Mouse (Mus musculus) left cerebral cortex, adult 2 months (tissue): ENCODE measurements at regions not wholly inside any gene's neighbourhood (a gene's known extent, or its start where the extent isn't known, plus 50 kb on each side); places are given as distances from the start of the nearest gene placed in this dataset.

ENCODE experiments used
- DNase-seq, 2 experiments: peaks; one replicate each; pipeline ENCODE4 v3.0.0; 2021 to 2022; ENCODE audit warnings: low spot score in 2 of 2, mixed read lengths in 1 of 2; ENCODE audit errors: extremely low spot score in 1 of 2
- H3K27ac ChIP-seq: fragments of 200-600 bp; 2 replicates; pipeline ENCODE4 v1.8.1; 2022
- H3K4me3 ChIP-seq: fragments of 200-600 bp; 2 replicates; pipeline ENCODE4 v1.8.1; 2022
- CTCF ChIP-seq: fragments of 200-600 bp; IDR thresholded peaks from 2 replicates; pipeline ENCODE4 v1.8.1; 2022; ENCODE audit warnings: antibody characterized with exemption, mild to moderate bottlenecking, moderate library complexity
- intact Hi-C: fragments of 180-260 bp; cut with DNase I; formaldehyde crosslinking; loops from one replicate; pipeline ENCODE4 v1.15.1; 2025

DNA sequence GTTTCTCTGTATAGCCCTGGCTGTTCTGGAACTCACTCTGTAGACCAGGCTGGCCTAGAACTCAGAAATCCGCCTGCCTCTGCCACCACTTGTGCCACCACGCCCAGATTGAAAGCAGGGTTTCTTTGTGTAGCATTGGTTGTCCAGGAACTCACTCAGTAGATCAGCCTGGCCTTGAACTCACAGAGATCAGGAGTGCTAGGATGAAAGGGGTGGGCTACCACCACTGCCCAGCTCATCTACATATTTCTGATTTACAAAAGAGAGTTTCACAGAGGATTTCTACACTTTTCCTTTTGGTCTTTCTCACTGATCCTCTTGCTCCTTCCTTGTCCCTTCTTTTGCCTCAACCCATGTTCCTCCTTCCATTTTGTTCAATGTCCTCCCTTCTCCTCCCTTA is 53.1 kb upstream of the Lbx1 start:
- intact Hi-C loops, result no loop called here
- no peak for TF ChIP-seq CTCF
- Histone ChIP-seq H3K4me3 (no peak overlapping the region), H3K27ac (no peak overlapping the region)
- no peak for DNase-seq

GRCm38 (mm10) chr19:45297812-45298211 is 62.2 kb upstream of the Lbx1 start:
- H3K4me3 ChIP-seq, result no peak overlapping the region
- intact Hi-C loops, result no loop called here
- peak; percentile 48 for TF ChIP-seq CTCF
- DNase-seq, result no peak
- no peak overlapping the region for H3K27ac ChIP-seq

- no peak overlapping the region for H3K4me3 ChIP-seq
- intact Hi-C loops, result no loop called here
- H3K27ac ChIP-seq, result peak overlapping the region; percentile 75
- TF ChIP-seq CTCF, result no peak
- DNase-seq, result no peak
These were observed 63.7 kb upstream of the Lbx1 start for GRCm38 (mm10) chr19:45299341-45299740.

- no peak overlapping the region for H3K4me3 ChIP-seq
- no peak for TF ChIP-seq CTCF
- no peak for DNase-seq
- H3K27ac ChIP-seq, result peak overlapping the region; percentile 82
- intact Hi-C loops, result loop anchor here (2.0 to 5.0 kb wide), 3 partner anchors 27 to 243 kb away; no protein-coding TSS in a partner anchor
These were observed 63.8 kb upstream of the Btrc start for GRCm38 (mm10) chr19:45299768-45300167.

DNA sequence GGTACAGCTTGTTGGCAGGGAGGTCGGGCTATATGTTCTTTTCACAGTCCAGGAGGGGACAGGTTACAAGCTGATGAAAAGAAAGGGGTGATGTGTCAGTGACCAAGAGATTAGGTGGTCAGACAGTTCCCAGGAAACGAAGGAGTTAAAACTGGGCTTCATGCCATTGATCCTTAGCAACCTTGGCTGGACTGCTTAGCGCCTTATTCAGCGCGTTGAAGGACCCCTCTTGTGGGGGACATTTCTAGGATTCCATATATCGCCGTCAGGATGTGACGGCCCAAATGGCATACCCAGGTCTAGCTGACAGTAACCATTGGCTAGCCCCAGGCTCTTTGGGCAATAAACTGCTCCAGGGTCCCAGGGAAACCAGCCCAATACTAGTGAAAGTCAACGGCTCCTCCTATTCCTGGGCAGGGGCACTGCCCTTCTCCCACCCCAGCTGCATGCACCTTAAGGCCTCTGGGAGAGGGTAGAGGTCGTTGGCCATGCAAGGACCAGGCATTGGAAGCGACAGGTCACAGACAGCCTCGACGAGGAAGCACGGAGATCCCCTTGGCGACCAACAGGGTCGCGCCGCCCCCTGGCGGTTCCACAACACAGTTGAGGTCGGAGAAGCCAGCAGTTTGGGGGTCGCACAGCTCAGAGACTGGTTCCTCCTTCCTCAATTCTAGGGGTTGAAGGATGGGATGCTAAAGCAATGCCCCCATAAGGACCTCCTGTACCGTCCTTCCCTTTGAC is 62.7 kb upstream of the Btrc start:
- TF ChIP-seq CTCF, result peak; percentile 66
- peak overlapping the region; percentile 58 for H3K4me3 ChIP-seq
- peak overlapping the region; percentile 99 for H3K27ac ChIP-seq
- peak in 1 of 2 experiments; percentile 48 for DNase-seq
- intact Hi-C loops, result loop anchor here (2.0 to 5.0 kb wide), 3 partner anchors 26 to 241 kb away; no protein-coding TSS in a partner anchor

- Histone ChIP-seq H3K4me3 (peak overlapping the region; percentile 58), H3K27ac (peak overlapping the region; percentile 99)
- TF ChIP-seq CTCF, result no peak
- no peak for DNase-seq
- intact Hi-C loops, result loop anchor here (2.0 to 5.0 kb wide), 3 partner anchors 25 to 241 kb away; no protein-coding TSS in a partner anchor
These were observed 62.2 kb upstream of the Btrc start for GRCm38 (mm10) chr19:45301432-45301732.

- DNase-seq, result peak; percentile 68 to 74
- Histone ChIP-seq H3K27ac (peak overlapping the region; percentile 99), H3K4me3 (peak overlapping the region; percentile 58)
- TF ChIP-seq CTCF, result no peak
- intact Hi-C loops, result loop anchor here (2.0 to 5.0 kb wide), 4 partner anchors 25 to 240 kb away; no protein-coding TSS in a partner anchor
These were observed 61.6 kb upstream of the Btrc start for GRCm38 (mm10) chr19:45301733-45302547.

GRCm38 (mm10) chr19:45302548-45303241 is 60.8 kb upstream of the Btrc start:
- DNase-seq, result no peak
- intact Hi-C loops, result loop anchor here (2.0 to 5.0 kb wide), 2 partner anchors 36 to 240 kb away; no protein-coding TSS in a partner anchor
- peak overlapping the region; percentile 58 for H3K4me3 ChIP-seq
- TF ChIP-seq CTCF, result no peak
- peak overlapping the region; percentile 99 for H3K27ac ChIP-seq

- DNase-seq, result peak; percentile 46 to 76
- intact Hi-C loops, result loop anchor here (2.0 to 5.0 kb wide), 2 partner anchors 58 to 238 kb away; partner anchors contain the start of gene Btrc
- H3K4me3 ChIP-seq, result no peak overlapping the region
- TF ChIP-seq CTCF, result no peak
- H3K27ac ChIP-seq, result peak overlapping the region; percentile 71
These were observed 59.0 kb upstream of the Btrc start for GRCm38 (mm10) chr19:45304538-45304937.

GRCm38 (mm10) chr19:45307299-45308275 is 55.9 kb upstream of the Btrc start:
- no peak for DNase-seq
- H3K27ac ChIP-seq, result no peak overlapping the region; the same call in 1 of the 2 replicates
- no peak overlapping the region for H3K4me3 ChIP-seq
- intact Hi-C loops, result loop anchor here (2.0 kb wide), 1 partner anchor 127 kb away; no protein-coding TSS in a partner anchor
- peak; percentile 38 for TF ChIP-seq CTCF
